Mouse (Mus musculus): Measurements from ENCODE around the gene Clcf1.

DNA sequence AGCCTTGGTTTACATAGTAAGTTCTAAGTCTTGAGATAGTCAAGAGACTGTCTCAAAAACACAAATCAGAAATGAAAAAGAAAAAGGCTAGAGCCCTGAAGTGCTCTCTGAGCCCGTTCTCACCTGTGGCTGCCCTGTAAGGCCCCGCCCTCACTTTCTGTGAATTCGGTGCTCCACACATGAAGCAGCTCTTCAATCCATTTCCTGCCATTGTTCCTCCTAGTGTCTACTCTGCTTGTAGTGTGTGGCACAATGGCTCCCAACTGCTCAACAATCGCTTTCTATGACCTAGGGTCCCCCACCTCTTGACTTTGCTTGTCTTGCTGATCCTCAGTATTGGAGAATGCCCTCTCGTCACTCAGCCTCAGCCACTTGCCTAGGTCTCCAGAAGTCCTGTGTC lies 13.4 kb downstream of the Clcf1 start:
- no peak for TF ChIP-seq GATA1 (IDR thresholded peaks at IDR 0.05; ENCODE audit: borderline replicate concordance, low read length)
- TF ChIP-seq FLI1 (IDR thresholded peaks at IDR 0.05; ENCODE audit: low read length): no peak

Measured in megakaryocyte, embryonic 14.5 days (primary cell).